Mouse (Mus musculus) liver, embryonic 14.5 days (tissue): Measurements from ENCODE around the gene Mindy4b-ps.

Experiments used
- CTCF ChIP-seq: IDR thresholded peaks from 2 replicates; pipeline ENCODE4 v1.5.1; 2016; ENCODE audit warnings: antibody characterized with exemption, low read depth, control low read depth
- EP300 ChIP-seq: IDR thresholded peaks from 2 replicates; pipeline ENCODE4 v1.6.1; 2016; ENCODE audit warnings: antibody characterized with exemption, low read depth

GRCm38 (mm10) chr3:58789033-58789432 lies 33.1 kb downstream of the Mindy4b-ps start:
- TF ChIP-seq EP300 (no peak), CTCF (no peak)
